Mouse (Mus musculus) layer of hippocampus, postnatal 14 days (tissue): ENCODE results near the gene Sh3yl1. TPM values are rescaled to one million over a fixed set of nuclear protein-coding genes. Genes with fewer than 3 reads are reported as not detected.

Experiments
- DNase-seq, 2 experiments: peaks; one replicate each; pipeline ENCODE4 v3.0.0; 2021 to 2022; ENCODE audit warnings: low spot score in 2 of 2, mixed read lengths in 1 of 2
- total RNA-seq, 2 experiments: library from RNA; stranded (reverse); gene quantifications; 2 replicates each; pipeline ENCODE4 v1.2.3; 2021

The Sh3yl1 gene
- total RNA-seq, 2 experiments from 2014 or later = 15.1 to 17.0 TPM

DNA sequence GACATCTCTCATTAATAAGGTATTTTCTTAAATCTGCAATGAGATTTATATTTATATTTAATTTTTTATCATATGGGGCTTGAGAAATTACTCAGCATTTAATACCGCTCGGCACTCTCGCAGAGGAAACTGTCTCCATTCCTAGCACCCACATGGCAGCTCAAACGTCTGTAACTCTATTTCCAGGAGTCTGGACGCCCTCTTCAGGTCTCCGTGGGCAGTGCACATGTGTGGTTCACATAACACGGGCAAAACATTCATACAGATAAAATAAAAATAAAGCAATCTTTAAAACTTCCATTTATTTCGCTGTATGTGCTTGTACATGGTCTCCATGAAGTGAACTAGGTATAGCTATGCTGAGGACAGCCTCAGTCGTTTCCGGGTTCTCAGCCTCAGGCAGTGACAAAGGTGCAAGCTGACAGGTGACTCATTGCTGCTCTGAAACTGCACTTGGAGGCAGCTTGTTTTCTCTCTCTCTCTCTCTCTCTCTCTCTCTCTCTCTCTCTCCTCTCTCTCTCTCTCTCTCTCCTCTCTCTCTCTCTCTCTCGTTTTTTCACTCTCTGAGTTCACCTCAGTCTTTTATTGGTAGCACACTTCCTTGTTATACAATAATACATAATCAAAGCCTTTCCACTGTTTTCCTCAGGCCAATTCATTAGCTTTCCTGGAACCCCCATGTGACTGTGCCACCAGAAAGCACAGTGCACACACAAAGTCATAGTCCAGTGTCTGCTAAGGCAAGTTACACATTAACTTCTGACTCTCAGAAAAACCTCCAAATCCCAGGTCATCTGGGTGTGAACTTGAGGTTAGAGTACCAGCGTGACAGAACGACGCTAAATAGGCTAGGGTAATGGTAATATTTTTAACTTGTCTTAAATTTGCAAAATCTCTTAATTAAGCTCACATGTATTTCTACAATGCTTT, 31.9 kb downstream of the Sh3yl1 start:
- no peak for DNase-seq

DNA sequence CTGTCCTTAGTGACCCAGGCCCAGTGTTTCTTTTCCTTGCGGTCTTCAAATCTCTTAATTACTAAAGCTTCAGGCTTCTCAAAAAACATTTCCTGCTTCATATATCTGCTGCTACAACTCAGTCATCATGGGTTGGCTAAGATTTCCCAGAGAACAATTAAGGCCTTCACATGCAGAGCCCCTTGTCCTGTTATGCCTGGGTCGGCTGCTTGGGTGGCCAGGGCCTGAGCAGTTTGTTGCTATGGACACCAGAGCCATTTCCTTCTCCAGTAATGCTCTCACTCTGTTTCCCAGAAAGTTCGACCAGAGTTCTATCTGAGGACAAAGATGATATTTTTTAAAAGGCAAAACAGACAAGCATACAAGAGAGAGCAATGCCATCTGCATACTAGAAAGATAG, 32.7 kb downstream of the Sh3yl1 start:
- no peak for DNase-seq

DNA sequence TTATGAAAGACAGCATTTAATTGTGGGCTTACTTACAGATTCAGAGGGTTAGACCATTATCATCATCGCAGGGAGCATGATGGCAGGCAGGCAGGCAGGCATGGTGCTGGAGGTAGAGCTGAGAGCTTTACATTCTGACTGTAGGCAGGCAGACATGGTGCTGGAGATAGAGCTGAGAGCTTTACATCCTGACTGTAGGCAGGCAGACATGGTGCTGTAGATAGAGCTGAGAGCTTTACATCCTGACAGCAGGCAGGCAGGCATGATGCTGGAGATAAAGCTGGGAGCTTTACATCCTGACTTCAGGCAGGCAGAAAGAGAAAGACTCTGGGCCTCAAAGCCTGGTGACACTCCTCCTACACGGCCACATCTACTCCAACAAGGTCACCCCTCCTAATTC, 59.2 kb downstream of the Sh3yl1 start:
- DNase-seq = no peak

DNA sequence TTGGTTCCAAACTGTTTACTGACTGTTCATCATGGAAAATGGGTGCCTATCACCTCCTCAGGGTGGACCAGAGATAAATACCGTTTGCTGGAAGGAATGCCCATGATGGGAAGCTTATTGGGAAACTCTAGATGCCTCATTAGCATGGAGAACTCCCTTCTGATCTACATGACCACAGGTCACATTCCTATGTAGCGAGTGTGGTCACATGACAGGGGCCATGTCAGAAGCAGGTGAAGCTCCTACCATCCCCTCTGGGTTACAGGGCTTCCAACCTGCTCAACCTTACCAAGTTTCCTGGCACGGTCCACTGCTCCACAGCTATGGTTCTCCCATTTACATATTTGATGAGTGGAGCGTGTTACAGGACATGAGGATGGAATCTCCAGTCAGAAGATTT, 92.3 kb downstream of the Sh3yl1 start:
- no peak for DNase-seq

DNA sequence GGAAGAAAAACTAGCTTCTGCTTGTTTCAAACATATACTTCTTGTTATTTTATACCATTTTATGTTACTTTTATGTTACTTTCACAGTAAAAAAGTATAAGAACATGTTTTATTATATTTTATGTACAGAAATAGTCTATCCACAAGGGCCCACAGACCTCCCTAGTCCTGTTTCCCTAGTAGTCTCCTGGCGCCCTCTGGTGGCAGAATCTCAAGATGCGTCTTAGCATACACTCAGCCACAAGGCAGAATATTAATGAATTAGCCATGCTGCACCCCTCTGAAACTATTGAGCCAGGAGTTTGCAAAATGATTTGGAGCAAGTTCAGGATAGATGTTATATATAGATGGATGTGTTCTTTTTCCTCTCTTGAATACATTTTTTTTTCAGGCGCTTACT, 93.5 kb downstream of the Sh3yl1 start:
- DNase-seq = peak; percentile 69 to 79

DNA sequence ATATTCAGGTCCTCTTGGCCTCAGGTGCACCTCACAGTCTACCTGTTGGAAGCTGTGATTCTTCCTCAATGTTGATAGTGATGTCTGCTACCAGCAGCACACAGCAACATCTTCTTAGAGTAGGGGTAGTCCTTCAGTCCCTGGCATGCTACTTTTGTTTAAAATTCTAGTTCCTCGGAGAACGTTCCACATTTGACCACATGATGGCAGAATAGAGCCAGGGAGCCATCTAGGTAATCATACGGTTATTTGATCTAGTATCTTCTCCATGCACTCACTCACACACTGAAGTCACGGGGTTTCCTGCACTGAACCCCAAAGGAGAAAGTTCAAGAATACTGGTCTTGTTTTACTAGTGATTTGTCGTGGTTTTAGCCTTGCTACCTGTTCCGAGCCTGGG, 96.7 kb downstream of the Sh3yl1 start:
- peak in 1 of 2 experiments; percentile 18 for DNase-seq

Other genes starting within 250 kb of the Sh3yl1 start
- 1 to 10 TPM; 2.8 to 6.3 TPM for gene Alkal2, start 27.3 kb upstream of the Sh3yl1 start, total RNA-seq
- gene Acp1, start 79 bp upstream of the Sh3yl1 start, total RNA-seq = 10 to 100 TPM; 55.8 to 64.1 TPM
- under 1 TPM; 0.09 to 0.12 TPM for gene Fam110c, start 162.2 kb downstream of the Sh3yl1 start, total RNA-seq